Mouse (Mus musculus) neutrophil, adult 5-6 weeks (primary cell): ENCODE measurements around the gene Chadl. TPM values are rescaled to one million over a fixed set of nuclear protein-coding genes. Genes with fewer than 3 reads are reported as not detected.

Source experiments
- ATAC-seq: fragments of 151-379, 151-347 bp; 2 replicates; pipeline ENCODE4 v1.8.0; 2017; ENCODE audit warnings: mild to moderate bottlenecking, moderate TSS enrichment; ENCODE audit not compliant: insufficient number of reproducible peaks, poor library complexity, low FRiP score, severe bottlenecking; ENCODE audit errors: extremely low read depth
- total RNA-seq: library from RNA; stranded (forward); fragments of 200-1000 nt; gene quantifications from 2 replicates; pipeline ENCODE4 v1.2.3, GENCODE M21; 2017

Gene Chadl
- total RNA-seq, 1 experiment from 2014 or later, result not detected

- no peak for ATAC-seq
These were observed 47.3 kb downstream of the Chadl start for GRCm38 (mm10) chr15:81649516-81650455.

Other genes with a start within 250 kb of the Chadl start
- gene Rbx1, start 231.0 kb downstream of the Chadl start, total RNA-seq, result 86.8 and 107 TPM in 2 replicates
- gene Ep300, start 111.9 kb downstream of the Chadl start, total RNA-seq, result 150 and 164 TPM in 2 replicates
- 20.9 and 31.7 TPM in 2 replicates for gene L3mbtl2, start 33.4 kb downstream of the Chadl start, total RNA-seq
- 13.6 and 14.5 TPM in 2 replicates for gene Zc3h7b, start 47.8 kb upstream of the Chadl start, total RNA-seq
- 30.6 and 32.8 TPM in 2 replicates for gene Rangap1, start 48.2 kb upstream of the Chadl start, total RNA-seq
- gene Tef, start 105.1 kb upstream of the Chadl start, total RNA-seq, result 26.2 and 29.4 TPM in 2 replicates
- 44.3 and 48.5 TPM in 2 replicates for gene Tob2, start 161.5 kb upstream of the Chadl start, total RNA-seq
- gene Phf5a, start 174.6 kb upstream of the Chadl start, total RNA-seq, result 42.9 and 65.9 TPM in 2 replicates
- 86.2 and 108 TPM in 2 replicates for gene Aco2, start 175.0 kb upstream of the Chadl start, total RNA-seq
- 11.5 and 12.2 TPM in 2 replicates for gene Polr3h, start 229.0 kb upstream of the Chadl start, total RNA-seq
- gene Csdc2, start 239.5 kb upstream of the Chadl start, total RNA-seq, result 0.37 TPM in 1 of 2 replicates, not detected in the other